Mouse (Mus musculus) ES-E14 (cell line): Measurements from ENCODE around the gene Pitpnc1. TPM values are rescaled to one million over a fixed set of nuclear protein-coding genes. Genes with fewer than 3 reads are reported as not detected.

ENCODE experiments used
- DNase-seq: peaks from one replicate; pipeline ENCODE4 v3.0.0-alpha.2; 2013; ENCODE audit warnings: low read depth, low spot score
- H3K27ac ChIP-seq: 2 replicates; pipeline ENCODE4 v1.5.1; 2012; ENCODE audit warnings: low read depth, mild to moderate bottlenecking, low read length, moderate library complexity, mixed read lengths; ENCODE audit not compliant: poor library complexity, insufficient read depth, severe bottlenecking
- H3K36me3 ChIP-seq: 2 replicates; pipeline ENCODE4 v1.6.1; 2012; ENCODE audit warnings: mild to moderate bottlenecking, low read length, moderate library complexity, mixed read lengths; ENCODE audit not compliant: control insufficient read depth, poor library complexity, insufficient read depth, severe bottlenecking
- H3K4me1 ChIP-seq, 2 experiments: fragments of 150-350 bp in 1 of 2; sonication (generic) in 1 of 2; 2 replicates each; pipeline ENCODE4 v1.6.1; 2012; ENCODE audit warnings: low read length in 2 of 2, mild to moderate bottlenecking in 1 of 2, mixed read lengths in 1 of 2; ENCODE audit not compliant: control insufficient read depth in 2 of 2, insufficient read depth in 2 of 2, poor library complexity in 1 of 2
- H3K4me3 ChIP-seq, 2 experiments: fragments of 150-350 bp in 1 of 2; sonication (generic) in 1 of 2; 2 replicates each; pipeline ENCODE4 v1.5.1; 2012; ENCODE audit warnings: low read length in 2 of 2, low read depth in 1 of 2, mild to moderate bottlenecking in 1 of 2, mixed read lengths in 1 of 2; ENCODE audit not compliant: insufficient read depth in 1 of 2, poor library complexity in 1 of 2, severe bottlenecking in 1 of 2
- H3K9ac ChIP-seq: 2 replicates; pipeline ENCODE4 v1.6.1; 2012; ENCODE audit warnings: low read depth, mild to moderate bottlenecking, low read length, mixed read lengths; ENCODE audit not compliant: poor library complexity, insufficient read depth, severe bottlenecking
- H3K9me3 ChIP-seq: fragments of 150-350 bp; sonication (generic); 2 replicates; pipeline ENCODE4 v1.6.1; 2012; ENCODE audit warnings: low read depth, mild to moderate bottlenecking, low read length; ENCODE audit not compliant: control insufficient read depth, insufficient read depth
- CHD2 ChIP-seq: IDR thresholded peaks from 2 replicates; pipeline ENCODE4 v1.6.1; 2014; ENCODE audit warnings: mild to moderate bottlenecking, low read depth, low read length, inconsistent platforms
- HCFC1 ChIP-seq: IDR thresholded peaks from 2 replicates; pipeline ENCODE4 v1.6.1; 2012; ENCODE audit warnings: low read length, inconsistent platforms, borderline replicate concordance; ENCODE audit not compliant: insufficient read depth
- MAFK ChIP-seq: IDR thresholded peaks from 2 replicates; pipeline ENCODE4 v1.6.1; 2014; ENCODE audit warnings: mild to moderate bottlenecking, low read depth, low read length, inconsistent platforms; ENCODE audit not compliant: insufficient read depth
- ZC3H11A ChIP-seq: IDR thresholded peaks from 2 replicates; pipeline ENCODE4 v1.6.1; 2012; ENCODE audit warnings: low read depth, mild to moderate bottlenecking, inconsistent platforms, low read length, borderline replicate concordance
- ZNF384 ChIP-seq: IDR thresholded peaks from 2 replicates; pipeline ENCODE4 v1.6.1; 2012; ENCODE audit warnings: low read depth, low read length, inconsistent platforms
- in situ Hi-C, 2 experiments: fragments of 600-800 bp; cut with MboI; formaldehyde crosslinking; loops; one replicate each; pipeline ENCODE4 v1.15.1; 2025; ENCODE audit warnings: low sequenced_read_pairs in 2 of 2, inconsistent platforms in 1 of 2; ENCODE audit not compliant: unreplicated experiment in 2 of 2
- total RNA-seq: library from RNA; depleted of rRNA; stranded (reverse); fragments of 300-350 nt; gene quantifications from 2 replicates; pipeline ENCODE4 v1.2.3, GENCODE M21; 2012

Gene Pitpnc1
- total RNA-seq, 1 experiment: 37.3 TPM

- in situ Hi-C loops: no loop called here
- Histone ChIP-seq H3K4me1 (peaks cover 0 to 2% of the 10 kb centered on the region in 2 experiments; a peak in 1 of 4 replicates), H3K36me3 (peaks cover 10% of the 10 kb centered on the region; the same call in 1 of the 2 replicates), H3K27ac (no peak overlapping the region), H3K9me3 (no peaks in the 10 kb centered on the region), H3K9ac (no peak overlapping the region), H3K4me3 (no peak overlapping the region)
- TF ChIP-seq ZC3H11A (no peak), CHD2 (no peak), ZNF384 (no peak), MAFK (no peak), HCFC1 (no peak)
- DNase-seq: no peak
Measured at GRCm38 (mm10) chr11:107254181-107254580, 216.3 kb downstream of the Pitpnc1 start.

GRCm38 (mm10) chr11:107252026-107252425 lies 218.5 kb downstream of the Pitpnc1 start:
- H3K36me3 ChIP-seq: peaks cover 19% of the 10 kb centered on the region
- no peaks in the 10 kb centered on the region for H3K9me3 ChIP-seq
- in situ Hi-C loops: no loop called here

GRCm38 (mm10) chr11:107251460-107251859 lies 219.0 kb downstream of the Pitpnc1 start:
- no peak overlapping the region for H3K4me3 ChIP-seq
- TF ChIP-seq MAFK (no peak), CHD2 (no peak), ZNF384 (no peak), HCFC1 (no peak), ZC3H11A (no peak)
- DNase-seq: no peak
- H3K4me1 ChIP-seq: peaks cover 0 to 2% of the 10 kb centered on the region in 2 experiments; a peak in 1 of 4 replicates
- H3K27ac ChIP-seq: no peak overlapping the region
- peaks cover 19% of the 10 kb centered on the region for H3K36me3 ChIP-seq
- no peaks in the 10 kb centered on the region for H3K9me3 ChIP-seq
- H3K9ac ChIP-seq: no peak overlapping the region
- in situ Hi-C loops: no loop called here

More at GRCm38 (mm10) chr11:107252026-107252425, 218.5 kb downstream of the Pitpnc1 start:
- DNase-seq: no peak
- H3K27ac ChIP-seq: no peak overlapping the region
- TF ChIP-seq HCFC1: no peak
- no peak for TF ChIP-seq MAFK
- no peak for TF ChIP-seq ZC3H11A
- TF ChIP-seq ZNF384: no peak
- TF ChIP-seq CHD2: no peak
- no peak overlapping the region for H3K4me3 ChIP-seq
- H3K4me1 ChIP-seq: peaks cover 0 to 2% of the 10 kb centered on the region in 2 experiments; a peak in 1 of 4 replicates
- H3K9ac ChIP-seq: no peak overlapping the region

- Histone ChIP-seq H3K27ac (no peak overlapping the region), H3K4me3 (no peak overlapping the region), H3K4me1 (peaks cover 0 to 2% of the 10 kb centered on the region in 2 experiments; a peak in 1 of 4 replicates), H3K9me3 (no peaks in the 10 kb centered on the region), H3K9ac (no peak overlapping the region), H3K36me3 (peaks cover 19% of the 10 kb centered on the region)
- DNase-seq: no peak
- in situ Hi-C loops: no loop called here
- TF ChIP-seq ZNF384 (no peak), ZC3H11A (no peak), HCFC1 (no peak), MAFK (no peak), CHD2 (no peak)
Measured at GRCm38 (mm10) chr11:107250882-107251281, 219.6 kb downstream of the Pitpnc1 start.

GRCm38 (mm10) chr11:107248753-107249152 lies 221.7 kb downstream of the Pitpnc1 start:
- TF ChIP-seq ZNF384: no peak
- no peak for TF ChIP-seq ZC3H11A
- Histone ChIP-seq H3K4me1 (no peaks in the 10 kb centered on the region), H3K27ac (no peak overlapping the region; the same call in 1 of the 2 replicates), H3K4me3 (no peak overlapping the region), H3K9me3 (no peaks in the 10 kb centered on the region), H3K9ac (no peak overlapping the region), H3K36me3 (peaks cover 16% of the 10 kb centered on the region)
- no peak for DNase-seq
- in situ Hi-C loops: no loop called here
